Mouse (Mus musculus) intestine, embryonic 15.5 days (tissue): ENCODE measurements around the gene Shkbp1. TPM values are rescaled to one million over a fixed set of nuclear protein-coding genes. Genes with fewer than 3 reads are reported as not detected.
A peak's percentile ranks its signal among the peaks of the same experiment; 100 is the strongest.

Source experiments
- ATAC-seq: fragments of 200-750 bp; cut with Nextera tagmentation; 2 replicates; pipeline ENCODE4 v1.8.0; 2017; ENCODE audit warnings: moderate TSS enrichment, moderate library complexity
- H3K27ac ChIP-seq: fragments of 300-500 bp; sonication (generic); 2 replicates; pipeline ENCODE4 v1.5.1; 2015; ENCODE audit warnings: mild to moderate bottlenecking, inconsistent platforms
- H3K27me3 ChIP-seq: fragments of 300-500 bp; sonication (generic); replicated peaks from 2 replicates; pipeline ENCODE4 v1.6.1; 2015; ENCODE audit warnings: inconsistent platforms
- H3K36me3 ChIP-seq: fragments of 300-500 bp; sonication (generic); 2 replicates; pipeline ENCODE4 v1.6.1; 2015; ENCODE audit warnings: inconsistent platforms
- H3K4me1 ChIP-seq: fragments of 300-500 bp; sonication (generic); replicated peaks from 2 replicates; pipeline ENCODE4 v1.6.1; 2015; ENCODE audit warnings: inconsistent platforms
- H3K4me2 ChIP-seq: fragments of 300-500 bp; sonication (generic); replicated peaks from 2 replicates; pipeline ENCODE4 v1.6.1; 2015; ENCODE audit warnings: mild to moderate bottlenecking, inconsistent platforms
- H3K4me3 ChIP-seq: fragments of 300-500 bp; sonication (generic); replicated peaks from 2 replicates; pipeline ENCODE4 v1.5.1; 2015; ENCODE audit warnings: inconsistent platforms
- H3K9ac ChIP-seq: fragments of 300-500 bp; sonication (generic); 2 replicates; pipeline ENCODE4 v1.6.1; 2015; ENCODE audit warnings: inconsistent platforms
- H3K9me3 ChIP-seq: fragments of 300-500 bp; sonication (generic); 2 replicates; pipeline ENCODE4 v1.6.1; 2016; ENCODE audit warnings: inconsistent platforms
- WGBS: fragments of 180-500 bp; shearing (Covaris S2); methylation state at CpG from one replicate; pipeline ENCODE4 v1.1.7; 2015; 5-methylcytosine and 5-hydroxymethylcytosine counted together
- polyA plus RNA-seq: library from polyadenylated mRNA; unstranded; fragments of >200 nt; fragmentation: Nextera tagmentation; extraction: Ambion mirVana; gene quantifications from 2 replicates; pipeline ENCODE4 v1.2.1, GENCODE M21; 2015

Gene Shkbp1
- polyA plus RNA-seq, 1 experiment from 2014 or later, result 35.0 TPM

- 79% methylated on average over 1 of the region's 1 CpGs for WGBS
- peaks cover 5% of the 10 kb centered on the region for H3K4me1 ChIP-seq
Measured at GRCm38 (mm10) chr7:27383233-27383632, 27.4 kb upstream of the Shkbp1 start.

GRCm38 (mm10) chr7:27381560-27381959, 25.7 kb upstream of the Shkbp1 start:
- 56% methylated on average over 4 of the region's 4 CpGs for WGBS
- no peak overlapping the region for H3K4me3 ChIP-seq
- H3K4me1 ChIP-seq, result peaks cover 5% of the 10 kb centered on the region
- H3K27ac ChIP-seq, result no peak overlapping the region
- no peak overlapping the region for H3K4me2 ChIP-seq
- peaks cover 15% of the 10 kb centered on the region for H3K27me3 ChIP-seq
- H3K9ac ChIP-seq, result no peak overlapping the region
- ATAC-seq, result no peak
- no peaks in the 10 kb centered on the region for H3K36me3 ChIP-seq
- H3K9me3 ChIP-seq, result no peaks in the 10 kb centered on the region

More at GRCm38 (mm10) chr7:27383233-27383632, 27.4 kb upstream of the Shkbp1 start:
- Histone ChIP-seq H3K9me3 (no peaks in the 10 kb centered on the region), H3K27me3 (no peaks in the 10 kb centered on the region; the same call in 1 of the 2 replicates), H3K4me2 (no peak overlapping the region), H3K36me3 (no peaks in the 10 kb centered on the region), H3K4me3 (no peak overlapping the region), H3K9ac (no peak overlapping the region), H3K27ac (no peak overlapping the region)
- ATAC-seq, result no peak

- H3K4me1 ChIP-seq, result peaks cover 5% of the 10 kb centered on the region
- WGBS, result 35% methylated on average over 1 of the region's 1 CpGs
- ATAC-seq, result no peak
Measured at GRCm38 (mm10) chr7:27381009-27381408, 25.2 kb upstream of the Shkbp1 start.

GRCm38 (mm10) chr7:27379836-27380235, 24.0 kb upstream of the Shkbp1 start:
- no peak overlapping the region for H3K4me2 ChIP-seq
- no peaks in the 10 kb centered on the region for H3K9me3 ChIP-seq
- WGBS, result 80% methylated on average over 6 of the region's 6 CpGs
- H3K4me1 ChIP-seq, result peaks cover 4% of the 10 kb centered on the region
- no peak overlapping the region for H3K9ac ChIP-seq
- no peaks in the 10 kb centered on the region for H3K36me3 ChIP-seq
- no peak overlapping the region for H3K4me3 ChIP-seq
- no peak overlapping the region for H3K27ac ChIP-seq
- peaks cover 29% of the 10 kb centered on the region for H3K27me3 ChIP-seq
- no peak for ATAC-seq

More at GRCm38 (mm10) chr7:27381009-27381408, 25.2 kb upstream of the Shkbp1 start:
- Histone ChIP-seq H3K27me3 (peaks cover 18% of the 10 kb centered on the region), H3K4me2 (no peak overlapping the region), H3K27ac (no peak overlapping the region), H3K4me3 (no peak overlapping the region), H3K9ac (no peak overlapping the region), H3K9me3 (no peaks in the 10 kb centered on the region), H3K36me3 (no peaks in the 10 kb centered on the region)

- Histone ChIP-seq H3K9ac (no peak overlapping the region), H3K4me2 (no peak overlapping the region), H3K4me1 (no peaks in the 10 kb centered on the region), H3K4me3 (no peak overlapping the region), H3K36me3 (no peaks in the 10 kb centered on the region), H3K27ac (no peak overlapping the region), H3K9me3 (no peaks in the 10 kb centered on the region), H3K27me3 (peaks cover 40% of the 10 kb centered on the region)
- ATAC-seq, result peak; percentile 62; the same call in 1 of the 2 replicates
- 13% methylated on average over 4 of the region's 4 CpGs for WGBS
Measured at GRCm38 (mm10) chr7:27378431-27378830, 22.6 kb upstream of the Shkbp1 start.

GRCm38 (mm10) chr7:27375274-27375673, 19.5 kb upstream of the Shkbp1 start:
- H3K27me3 ChIP-seq, result peaks cover 67% of the 10 kb centered on the region
- H3K9ac ChIP-seq, result no peak overlapping the region
- ATAC-seq, result no peak
- no peaks in the 10 kb centered on the region for H3K36me3 ChIP-seq
- peaks cover 10% of the 10 kb centered on the region; the same call in 1 of the 2 replicates for H3K4me1 ChIP-seq
- H3K9me3 ChIP-seq, result no peaks in the 10 kb centered on the region
- no peak overlapping the region for H3K4me3 ChIP-seq
- H3K4me2 ChIP-seq, result no peak overlapping the region
- no peak overlapping the region for H3K27ac ChIP-seq
- 1% methylated on average over 22 of the region's 22 CpGs for WGBS

GRCm38 (mm10) chr7:27371715-27372462, 16.1 kb upstream of the Shkbp1 start:
- peak; percentile 34; the same call in 1 of the 2 replicates for ATAC-seq
- Histone ChIP-seq H3K36me3 (no peaks in the 10 kb centered on the region), H3K9ac (no peak overlapping the region), H3K27ac (no peak overlapping the region), H3K4me3 (peak overlapping the region; percentile 23), H3K4me2 (peak overlapping the region; percentile 58), H3K27me3 (peaks cover 85% of the 10 kb centered on the region), H3K9me3 (no peaks in the 10 kb centered on the region), H3K4me1 (peaks cover 19% of the 10 kb centered on the region)
- WGBS, result 3% methylated on average over 44 of the region's 44 CpGs

- 85% methylated on average over 19 of the region's 19 CpGs for WGBS
Measured at GRCm38 (mm10) chr7:27369111-27369510, 13.3 kb upstream of the Shkbp1 start.

GRCm38 (mm10) chr7:27367976-27368375, 12.2 kb upstream of the Shkbp1 start:
- Histone ChIP-seq H3K4me3 (peak overlapping the region; percentile 5; the same call in 1 of the 2 replicates), H3K4me1 (peaks cover 21% of the 10 kb centered on the region), H3K9me3 (no peaks in the 10 kb centered on the region), H3K9ac (no peak overlapping the region), H3K27ac (no peak overlapping the region), H3K36me3 (no peaks in the 10 kb centered on the region), H3K27me3 (peaks cover 87% of the 10 kb centered on the region), H3K4me2 (peak overlapping the region; percentile 47)
- peak; percentile 42 for ATAC-seq
- WGBS, result 18% methylated on average over 11 of the region's 11 CpGs

More at GRCm38 (mm10) chr7:27369111-27369510, 13.3 kb upstream of the Shkbp1 start:
- H3K36me3 ChIP-seq, result no peaks in the 10 kb centered on the region
- H3K4me3 ChIP-seq, result no peak overlapping the region
- no peak overlapping the region for H3K27ac ChIP-seq
- H3K9me3 ChIP-seq, result no peaks in the 10 kb centered on the region
- no peak for ATAC-seq
- H3K27me3 ChIP-seq, result peaks cover 90% of the 10 kb centered on the region
- peaks cover 21% of the 10 kb centered on the region for H3K4me1 ChIP-seq
- H3K4me2 ChIP-seq, result no peak overlapping the region
- no peak overlapping the region for H3K9ac ChIP-seq

- Histone ChIP-seq H3K36me3 (no peaks in the 10 kb centered on the region), H3K9ac (no peak overlapping the region), H3K4me2 (no peak overlapping the region), H3K4me3 (no peak overlapping the region), H3K9me3 (no peaks in the 10 kb centered on the region), H3K27me3 (peaks cover 74% of the 10 kb centered on the region), H3K4me1 (peaks cover 11% of the 10 kb centered on the region), H3K27ac (no peak overlapping the region)
- WGBS, result 37% methylated on average over 21 of the region's 21 CpGs
- no peak for ATAC-seq
Measured at GRCm38 (mm10) chr7:27366082-27366844, 10.4 kb upstream of the Shkbp1 start.

- WGBS, result 6% methylated on average over 29 of the region's 29 CpGs
- ATAC-seq, result no peak
- no peak overlapping the region for H3K9ac ChIP-seq
- peaks cover 61% of the 10 kb centered on the region for H3K27me3 ChIP-seq
- peaks cover 11% of the 10 kb centered on the region for H3K4me1 ChIP-seq
- no peaks in the 10 kb centered on the region for H3K36me3 ChIP-seq
- H3K27ac ChIP-seq, result no peak overlapping the region
- H3K9me3 ChIP-seq, result no peaks in the 10 kb centered on the region
- peak overlapping the region; percentile 29 for H3K4me2 ChIP-seq
- peak overlapping the region; percentile 11; the same call in 1 of the 2 replicates for H3K4me3 ChIP-seq
Measured at GRCm38 (mm10) chr7:27364379-27364778, 8.6 kb upstream of the Shkbp1 start.

GRCm38 (mm10) chr7:27361283-27361946, 5.6 kb upstream of the Shkbp1 start:
- ATAC-seq, result peak; percentile 96
- H3K4me3 ChIP-seq, result peak overlapping the region; percentile 46
- no peaks in the 10 kb centered on the region for H3K9me3 ChIP-seq
- H3K4me2 ChIP-seq, result peak overlapping the region; percentile 92
- WGBS, result under 1% methylated on average over 52 of the region's 52 CpGs
- peaks cover 11% of the 10 kb centered on the region for H3K4me1 ChIP-seq
- H3K36me3 ChIP-seq, result no peaks in the 10 kb centered on the region
- peaks cover 34% of the 10 kb centered on the region for H3K27me3 ChIP-seq
- peak overlapping the region; percentile 44 for H3K9ac ChIP-seq
- no peak overlapping the region for H3K27ac ChIP-seq
